Mouse (Mus musculus) embryo, embryonic 9.5 days (tissue): ENCODE results near the gene Utp20.
"Not testable (repeated sequence)": the region's sequence is repeated elsewhere in the genome, so short reads cannot be mapped to it uniquely, and the experiment has no call there.

ENCODE experiments used
- DNase-seq: peaks from one replicate; pipeline ENCODE4 v3.0.0-alpha.2; 2017; ENCODE audit errors: extremely low spot score

The Utp20 gene

DNA sequence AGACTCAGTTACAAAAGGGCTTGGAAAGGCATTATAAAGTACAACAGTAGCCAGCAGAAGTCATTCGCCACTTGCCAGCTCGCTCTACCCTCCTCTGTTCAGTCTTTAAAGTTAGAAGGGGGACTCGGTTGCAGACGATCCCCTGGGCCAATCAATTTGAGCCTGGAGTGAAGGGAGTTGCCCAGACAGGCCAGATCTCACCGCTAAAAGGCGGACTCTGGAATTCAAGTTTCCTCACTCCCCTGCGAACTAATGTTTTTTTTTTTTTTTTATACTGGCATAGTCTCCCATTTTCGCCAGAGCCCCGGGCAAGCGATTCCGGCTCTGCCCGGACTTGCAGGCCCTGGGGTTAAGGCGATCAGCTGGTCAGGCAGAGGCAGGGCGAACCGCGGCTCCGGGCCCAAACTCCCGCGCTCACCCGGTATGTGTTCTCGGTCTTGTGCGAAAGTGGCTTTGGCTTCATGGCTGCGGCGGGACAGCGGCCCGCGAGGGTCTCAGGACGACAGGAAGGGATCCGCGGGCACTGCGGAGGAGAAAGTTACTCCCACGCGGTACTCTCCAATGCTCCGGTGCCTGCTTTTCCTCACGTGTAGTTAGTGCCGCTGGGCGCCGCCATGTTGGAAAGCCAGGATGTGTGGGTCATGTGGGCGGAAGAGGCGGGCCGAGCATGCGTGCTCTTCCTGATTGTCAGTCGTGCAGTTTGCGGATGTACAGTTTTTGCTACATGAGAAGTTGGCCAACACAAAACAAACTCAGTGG, at the start of gene Utp20:
Gene Utp20 (minus strand): TSS at position 617 of the 759 bp plus-strand sequence.
- peak; percentile 83 for DNase-seq

DNA sequence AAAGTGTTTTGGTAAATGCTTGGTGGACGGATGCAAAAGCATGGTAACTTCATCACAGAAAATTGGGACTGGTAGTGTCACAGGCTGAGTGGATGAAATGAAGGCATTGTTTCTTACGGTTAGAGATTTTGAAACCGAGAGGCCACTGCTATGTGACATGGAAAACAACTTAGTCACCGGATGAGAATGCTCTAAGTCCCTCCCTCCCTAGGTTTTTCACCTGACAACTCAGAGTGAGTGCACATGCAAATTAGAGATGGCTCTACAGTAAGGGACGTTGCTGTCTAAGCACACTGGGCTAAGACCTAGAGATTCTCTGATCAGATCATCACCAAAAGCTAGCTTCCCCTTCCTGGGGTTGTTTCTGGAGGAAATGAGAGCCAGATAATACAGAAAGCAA, 48.3 kb upstream of the Utp20 start:
- DNase-seq: no peak

DNA sequence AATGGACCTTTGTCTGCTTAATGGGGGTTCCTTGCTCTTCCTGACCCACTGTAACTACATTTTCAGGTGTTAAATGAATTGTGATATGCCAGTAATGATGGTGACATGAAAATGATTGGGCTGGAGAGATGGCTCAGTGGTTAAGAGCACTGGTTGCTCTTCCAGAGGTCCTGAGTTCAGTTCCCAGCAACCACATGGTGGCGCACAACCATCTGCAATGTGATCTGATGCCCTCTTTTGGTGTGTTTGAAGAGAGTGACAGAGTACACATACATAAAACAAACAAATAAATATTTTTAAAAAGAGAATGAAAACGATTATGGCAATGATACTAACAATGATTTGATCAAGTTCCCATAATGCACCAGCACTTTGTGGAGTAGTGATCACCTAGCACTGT, 39.4 kb upstream of the Utp20 start:
- DNase-seq: no peak

DNA sequence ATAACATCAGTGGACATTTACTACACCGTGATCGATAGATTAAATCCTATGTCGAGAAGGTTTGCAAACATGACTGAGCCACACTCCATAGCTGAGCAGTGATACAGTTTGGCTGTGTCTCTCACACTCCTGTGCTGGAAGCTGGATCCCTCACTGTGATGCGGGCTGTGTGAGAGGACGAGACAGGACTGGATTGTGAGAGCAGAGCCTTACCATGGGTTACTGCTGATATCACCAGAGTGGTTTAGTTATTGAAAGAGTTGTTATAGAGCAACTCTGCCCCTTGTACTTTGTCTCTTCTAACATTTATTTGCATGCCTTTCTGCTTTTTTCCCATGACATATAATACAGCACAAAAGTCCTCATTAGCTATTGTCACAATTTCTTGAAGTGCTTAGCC, 35.7 kb upstream of the Utp20 start:
- no peak for DNase-seq

DNA sequence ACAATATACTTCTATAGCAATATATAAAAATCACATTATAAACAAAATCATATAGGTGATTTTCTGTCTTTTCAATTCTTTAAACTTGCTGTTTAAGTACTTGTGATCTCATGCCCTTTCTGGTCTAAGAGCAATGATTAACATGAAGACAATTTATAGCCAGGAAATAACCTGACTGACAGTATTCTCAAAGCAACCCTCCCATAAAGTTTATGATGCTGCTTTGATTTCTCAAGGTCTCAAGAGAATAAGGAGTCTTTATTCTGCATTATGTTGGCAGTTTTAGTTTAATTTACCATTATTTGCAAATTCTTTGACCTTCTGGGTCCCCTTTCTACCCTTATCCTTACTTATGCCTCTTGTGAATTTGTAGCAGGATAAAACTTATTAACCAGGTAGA, 34.8 kb upstream of the Utp20 start:
- DNase-seq: no peak

DNA sequence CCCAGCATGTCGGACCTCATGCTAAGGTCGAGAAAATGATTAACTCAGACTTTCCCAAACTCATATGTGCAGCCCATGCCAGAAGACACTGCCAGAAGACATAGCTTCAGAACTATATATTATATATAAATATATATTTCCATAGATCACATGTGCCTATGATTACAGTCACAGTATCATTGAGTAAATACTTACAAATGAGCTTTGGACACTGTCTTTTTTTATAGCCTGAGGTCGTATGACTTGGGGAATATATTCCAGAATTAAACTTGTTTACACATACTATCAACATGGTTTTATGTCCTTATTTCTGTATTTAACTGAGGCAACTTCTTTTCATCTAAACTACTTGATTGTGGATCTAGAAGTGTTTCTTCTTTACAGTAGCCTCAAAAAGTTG, 34.3 kb upstream of the Utp20 start:
- DNase-seq: no peak

DNA sequence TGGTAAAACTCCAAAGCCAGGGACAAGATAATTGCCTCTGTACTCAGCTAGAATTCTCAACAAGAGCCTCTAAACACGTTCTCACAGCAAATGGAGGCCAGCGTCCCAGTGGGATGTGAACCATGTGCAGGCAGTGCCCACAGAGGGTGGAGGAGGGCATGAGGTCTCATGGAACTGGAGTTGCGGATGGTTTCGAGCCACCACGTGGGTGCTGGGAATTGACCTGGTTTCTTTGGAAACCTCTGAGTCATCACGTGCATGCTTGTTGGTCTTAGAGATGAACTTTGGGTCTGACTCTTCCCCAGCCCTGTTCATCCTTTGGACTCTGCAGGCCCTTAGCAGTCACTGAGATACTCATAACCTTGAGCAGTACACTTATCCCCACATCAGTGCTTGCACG, 26.7 kb upstream of the Utp20 start:
- no peak for DNase-seq

DNA sequence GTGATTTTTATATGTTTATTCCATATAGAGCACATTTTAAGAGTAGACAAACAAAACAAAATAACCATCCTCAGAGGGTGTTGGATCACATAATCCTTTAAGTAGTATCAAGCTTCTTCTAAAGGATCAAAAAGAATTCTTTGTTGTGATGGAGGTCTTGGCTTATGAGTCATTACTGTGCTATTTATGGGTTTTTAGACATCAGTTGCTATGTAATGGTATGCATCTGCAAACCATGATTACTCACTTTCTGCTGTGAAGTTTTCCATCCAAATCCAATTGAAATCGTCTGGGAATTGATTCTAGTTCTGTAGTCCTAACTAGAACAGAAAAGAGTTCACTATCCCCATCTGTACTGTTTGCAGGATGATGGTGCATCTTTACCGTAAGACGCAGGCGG, 23.4 kb upstream of the Utp20 start:
- DNase-seq: no peak

DNA sequence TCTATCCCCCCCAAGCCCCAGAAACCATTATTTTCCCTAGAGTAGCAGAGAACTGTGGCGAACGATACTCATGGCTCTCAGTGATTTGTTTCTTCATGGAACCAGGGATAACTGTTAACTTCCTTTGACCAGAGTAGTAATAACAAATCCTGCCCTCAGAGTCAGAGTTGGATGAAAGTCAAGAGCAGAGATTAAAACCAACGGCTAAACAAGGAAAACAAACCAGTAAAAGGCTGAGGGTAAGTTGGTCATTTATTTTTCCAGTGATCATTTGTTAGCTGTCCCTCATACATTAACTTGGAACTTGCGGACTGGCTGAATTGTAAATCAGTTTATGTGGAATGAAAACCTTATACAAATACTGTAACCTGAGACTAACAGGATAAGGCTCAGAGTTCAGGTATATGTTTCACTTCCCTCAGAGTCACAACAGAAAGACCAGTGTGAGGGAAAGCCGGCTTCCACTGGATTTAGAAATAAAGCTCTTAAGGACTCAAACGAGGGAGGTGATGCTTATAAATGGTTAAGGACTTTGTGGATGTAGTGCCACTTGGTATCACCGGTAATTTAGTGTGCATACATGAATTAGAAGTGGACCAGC, 22.4 kb upstream of the Utp20 start:
- DNase-seq: no peak

DNA sequence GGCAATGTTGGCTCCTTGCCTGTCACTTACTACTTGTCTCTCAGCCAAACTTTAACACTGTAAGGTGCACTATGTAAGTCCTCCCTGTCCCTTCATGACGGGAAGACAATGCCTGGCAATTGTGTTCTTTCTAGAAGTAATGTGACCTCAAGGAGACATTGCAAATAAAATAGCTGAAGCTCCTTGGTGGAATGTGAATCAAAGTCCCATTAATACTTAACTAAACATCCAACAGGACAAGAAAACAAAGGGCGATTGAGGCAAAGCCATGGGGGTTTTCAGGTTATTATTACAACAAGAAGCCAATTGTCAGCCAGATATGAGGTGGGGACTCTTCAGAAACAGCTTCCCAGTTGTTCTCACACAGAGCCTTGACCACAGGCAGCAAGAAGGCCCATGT, 7.6 kb upstream of the Utp20 start:
- no peak for DNase-seq

DNA sequence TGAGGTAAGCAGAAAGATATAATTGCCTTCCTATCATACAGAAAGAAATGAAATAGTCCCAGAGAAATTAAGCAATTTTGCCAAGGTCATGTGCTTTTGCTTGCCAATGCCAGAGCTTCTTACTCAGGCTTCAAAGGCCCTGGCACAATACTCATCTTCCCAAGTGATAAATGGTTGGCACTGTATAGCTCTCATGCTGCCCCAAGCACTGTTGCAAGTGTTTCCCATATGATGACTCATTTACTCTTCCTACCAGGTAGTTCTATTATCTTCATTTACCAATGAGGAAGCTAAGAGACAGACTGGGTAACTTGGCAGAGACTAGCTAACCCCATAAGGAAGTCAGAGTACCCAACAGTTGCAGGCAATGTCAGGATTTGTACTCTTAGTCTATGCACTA, 1.8 kb upstream of the Utp20 start:
- no peak for DNase-seq

DNA sequence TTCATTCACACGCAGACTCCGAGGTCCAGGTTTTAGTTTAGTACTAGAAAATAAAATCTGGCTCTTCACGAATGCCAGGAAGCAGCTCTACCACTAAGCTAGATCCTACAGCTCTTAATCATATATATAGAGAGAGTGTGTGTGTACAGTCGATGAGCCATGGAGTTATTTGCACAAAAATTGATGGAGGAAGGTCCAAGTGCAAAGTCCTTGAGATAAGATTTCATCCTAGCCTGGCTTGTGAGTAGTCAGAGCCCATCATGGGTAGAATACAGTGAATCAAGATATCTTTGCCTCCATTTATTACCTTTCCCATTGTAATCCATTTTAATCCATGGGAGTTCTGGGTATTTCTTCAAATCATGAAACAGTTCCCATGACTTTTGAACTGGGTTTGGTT, 992 bp upstream of the Utp20 start:
- DNase-seq: no peak

DNA sequence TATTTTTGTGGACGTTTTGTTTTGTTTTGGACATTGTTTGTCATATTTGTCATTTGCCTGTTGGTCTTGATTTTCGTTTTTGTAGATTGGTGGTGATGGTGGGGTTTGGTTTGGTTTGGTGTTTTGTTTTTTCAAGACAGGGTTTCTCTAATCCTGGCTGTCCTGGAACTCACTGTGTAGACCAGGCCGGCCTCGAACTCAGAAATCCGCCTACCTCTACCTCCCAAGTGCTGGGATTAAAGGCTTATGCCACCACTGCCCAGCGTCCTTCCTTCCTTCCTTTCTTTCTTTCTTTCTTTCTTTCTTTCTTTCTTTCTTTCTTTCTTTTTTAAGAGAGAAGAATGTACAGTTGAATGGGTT, 323 bp upstream of the Utp20 start:
- DNase-seq: not testable (repeated sequence)

DNA sequence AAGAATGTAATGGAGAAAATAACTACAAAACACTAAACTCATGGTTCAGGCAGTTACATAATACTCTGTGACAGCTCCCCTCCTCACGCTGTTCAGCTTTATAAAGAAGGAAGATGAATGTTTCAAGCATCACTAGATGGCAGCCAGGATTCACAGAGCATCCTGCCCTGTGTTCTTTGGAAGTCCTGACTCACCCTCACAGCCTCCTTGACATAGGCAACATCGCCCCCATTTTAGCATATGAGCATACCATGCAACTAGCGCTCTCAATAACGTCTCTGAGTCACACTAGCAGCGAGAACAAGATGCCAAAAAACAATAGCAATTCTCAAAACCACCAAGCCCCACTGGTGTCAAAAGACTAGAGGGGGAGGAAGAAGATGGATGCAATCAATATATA, 9.3 kb downstream of the Utp20 start:
- DNase-seq: no peak

DNA sequence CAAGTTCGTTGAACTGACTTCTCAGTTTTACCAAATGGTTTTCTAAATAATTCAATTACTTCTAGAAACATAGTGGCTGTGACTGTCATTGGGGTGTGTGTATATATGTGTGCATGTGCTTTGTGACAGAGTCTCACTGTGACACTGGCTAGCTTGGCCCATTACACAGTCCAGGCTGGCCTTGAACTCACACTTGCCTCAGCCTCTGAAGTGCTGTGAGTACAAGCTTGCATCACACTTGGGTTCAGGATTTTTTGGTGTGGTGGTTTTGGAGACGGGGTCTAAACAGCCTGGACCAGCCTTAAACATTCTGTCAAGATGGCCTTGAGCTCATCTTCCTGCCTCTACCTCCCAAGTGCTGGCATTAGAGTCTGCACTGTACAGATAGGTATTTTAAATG, 11.3 kb downstream of the Utp20 start:
- DNase-seq: no peak

DNA sequence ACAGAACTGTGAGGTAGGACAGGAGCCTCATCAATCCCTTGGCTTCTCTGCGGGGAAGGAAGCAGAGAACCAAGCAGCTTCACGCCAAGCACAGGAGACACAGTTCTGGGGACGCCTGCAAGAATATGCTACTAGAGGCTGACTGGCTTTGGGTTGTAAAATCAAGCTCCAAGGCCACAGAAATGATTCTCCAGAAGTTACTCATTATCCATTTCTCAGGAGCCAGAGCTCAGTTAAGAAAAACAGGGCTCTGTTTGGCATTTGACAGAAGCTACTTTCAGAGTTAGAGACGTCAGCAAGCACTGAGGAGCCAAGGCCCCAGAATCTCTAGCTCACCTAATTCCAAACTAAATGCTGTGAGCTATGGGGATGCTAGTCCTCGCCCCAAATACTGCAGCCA, 14.9 kb downstream of the Utp20 start:
- no peak for DNase-seq

DNA sequence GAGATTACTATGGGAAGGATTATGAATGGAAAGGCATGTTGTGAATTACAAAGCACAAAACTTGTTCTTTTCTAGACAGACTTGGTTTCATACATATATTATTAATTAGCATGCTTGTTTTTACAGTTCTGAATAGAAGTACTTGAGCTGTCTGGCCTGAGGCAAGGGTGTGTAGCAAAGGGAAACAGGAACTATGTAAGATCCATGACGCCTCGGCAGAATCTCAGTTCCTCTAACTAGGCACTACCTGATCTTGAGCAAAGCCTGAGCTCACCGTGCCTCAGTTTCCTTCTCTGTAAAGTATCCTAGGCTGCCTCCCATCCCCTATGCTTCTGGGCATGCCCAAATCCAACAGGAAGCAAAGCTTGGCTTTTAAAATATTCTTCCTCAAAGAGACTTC, 24.4 kb downstream of the Utp20 start:
- DNase-seq: no peak

DNA sequence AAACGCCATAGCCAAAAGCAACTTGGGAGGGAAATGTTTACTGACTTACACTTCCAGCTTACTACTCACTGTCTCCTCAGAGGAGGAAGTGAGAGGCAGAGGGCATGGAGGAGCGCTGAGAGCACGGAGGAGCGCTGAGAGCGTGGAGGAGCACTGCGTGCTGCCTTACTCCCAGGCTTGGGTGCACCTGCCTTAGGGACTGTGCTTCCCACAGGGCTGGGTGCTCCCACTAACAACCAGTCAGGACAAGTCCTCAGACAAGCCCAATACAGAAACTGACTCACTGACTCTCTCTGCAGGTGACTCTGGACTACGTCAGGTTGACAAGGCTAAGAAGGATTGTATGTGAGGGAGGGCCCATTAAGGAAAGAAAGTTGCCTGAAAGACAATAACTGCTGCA, 27.2 kb downstream of the Utp20 start:
- no peak for DNase-seq

DNA sequence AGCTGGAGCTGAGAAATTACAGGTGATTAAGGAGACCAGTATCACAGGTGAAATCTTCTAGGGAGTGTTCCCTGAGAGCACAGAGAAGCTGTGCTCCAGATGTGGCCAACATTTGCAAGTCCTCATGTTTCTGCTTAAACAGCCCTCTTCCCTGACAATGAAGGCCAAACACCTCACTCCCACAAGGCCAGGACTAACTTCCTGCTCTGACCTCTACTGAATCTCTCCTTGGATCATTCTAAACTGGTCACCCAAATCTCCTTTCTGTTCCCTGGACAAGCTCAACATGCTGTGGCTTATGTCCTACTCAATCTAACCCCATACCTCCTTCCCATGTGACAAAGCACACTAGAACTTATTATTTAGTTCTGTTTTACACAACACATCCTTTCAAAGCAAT, 29.2 kb downstream of the Utp20 start:
- no peak for DNase-seq

DNA sequence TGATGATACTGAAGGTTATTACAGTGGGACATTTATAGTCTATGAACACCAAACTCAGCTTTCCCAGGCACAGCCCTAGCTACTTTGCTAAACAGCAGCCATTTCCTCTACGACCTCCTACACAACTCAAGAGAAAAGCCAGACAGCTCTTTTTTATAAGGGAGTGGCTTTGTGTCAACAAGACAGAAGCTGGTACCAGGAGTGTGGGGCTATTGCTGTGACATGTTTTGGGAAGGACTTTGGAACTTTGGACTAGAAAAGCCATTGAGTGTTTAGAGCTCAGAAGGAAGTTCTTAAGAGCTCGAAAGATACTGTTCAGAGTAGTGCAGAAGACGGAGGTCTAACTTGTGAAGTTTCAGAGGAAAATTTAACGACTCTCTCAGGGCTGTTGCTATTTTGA, 29.7 kb downstream of the Utp20 start:
- no peak for DNase-seq

DNA sequence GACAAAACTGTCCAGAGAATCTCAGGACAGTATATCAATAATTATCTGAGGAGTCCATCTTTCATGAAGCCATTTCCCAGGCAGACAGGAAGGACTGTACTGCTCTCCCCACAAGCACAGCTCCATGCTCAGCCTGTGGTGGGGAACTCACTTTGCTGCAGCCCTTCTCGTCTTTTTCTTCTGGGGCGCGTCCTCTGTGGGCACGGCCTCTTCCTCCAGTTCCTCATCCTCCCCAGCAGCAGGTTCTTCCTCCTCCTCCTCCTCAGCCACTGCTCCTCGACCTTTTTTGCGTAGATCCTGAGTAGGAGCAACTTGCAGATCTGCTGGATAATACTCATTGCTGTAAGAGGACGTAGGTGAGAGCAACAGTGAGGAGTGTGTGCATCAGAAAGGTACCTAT, 31.4 kb downstream of the Utp20 start:
- no peak for DNase-seq

DNA sequence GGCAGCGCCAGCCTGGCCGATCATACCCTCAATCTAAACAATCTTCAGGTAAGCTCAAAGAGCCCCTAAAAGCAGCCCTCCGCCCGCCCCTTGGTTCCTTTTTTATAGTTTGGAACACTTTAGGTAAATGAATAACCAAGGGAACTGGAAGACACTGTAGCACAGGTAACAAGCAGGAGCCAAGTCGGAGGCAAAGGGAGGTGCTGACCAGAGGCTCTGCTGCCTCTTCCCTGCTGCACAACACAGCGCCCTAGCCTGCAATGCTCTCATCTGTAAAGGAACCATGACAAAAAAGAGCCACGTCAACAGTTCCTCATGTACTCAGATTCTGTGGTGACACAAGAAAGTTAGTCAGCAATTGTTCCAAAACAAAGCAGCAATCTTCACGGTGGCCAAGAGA, 32.0 kb downstream of the Utp20 start:
- no peak for DNase-seq

DNA sequence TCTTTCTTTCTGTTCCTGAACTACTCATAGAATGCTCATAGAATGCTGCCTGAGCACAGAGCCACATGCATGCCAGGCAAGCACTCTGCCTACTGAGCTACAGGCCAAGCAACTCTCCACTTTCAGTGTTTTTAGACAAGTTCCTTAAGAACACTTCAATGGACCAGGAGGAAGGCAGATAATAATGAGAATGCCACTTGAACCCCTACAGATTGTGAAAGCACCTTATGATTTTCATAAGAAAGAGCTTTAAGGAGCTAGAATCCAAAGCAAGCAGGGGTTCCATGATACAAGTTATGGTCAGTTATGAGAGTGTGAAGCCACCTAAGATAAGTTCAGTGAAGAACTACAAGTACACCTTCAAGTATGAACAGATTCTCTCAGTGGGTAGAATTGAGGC, 32.9 kb downstream of the Utp20 start:
- no peak for DNase-seq

DNA sequence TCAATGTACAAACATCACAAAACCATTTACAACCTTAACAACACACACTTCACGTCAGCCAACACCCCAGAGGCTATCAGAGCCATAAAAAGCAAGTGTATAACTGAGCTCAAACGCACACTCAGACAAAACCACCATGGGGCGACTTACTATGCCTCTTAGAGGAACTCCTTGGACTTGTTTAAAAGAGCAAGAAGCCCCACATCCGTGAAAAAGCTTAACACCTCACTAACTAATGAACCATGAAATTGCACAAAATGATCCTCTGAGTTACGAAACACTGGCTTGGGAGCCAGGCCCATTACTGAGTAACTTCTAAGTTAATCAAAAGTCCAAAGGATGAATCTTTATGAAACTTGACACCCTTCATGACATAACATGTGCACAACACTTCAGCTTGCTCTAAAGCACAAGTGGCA, 42.1 kb downstream of the Utp20 start:
- DNase-seq: no peak
